Mouse (Mus musculus) hindbrain, embryonic 12.5 days (tissue): Measurements from ENCODE around the gene Parp1. TPM values are rescaled to one million over a fixed set of nuclear protein-coding genes. Genes with fewer than 3 reads are reported as not detected.

ENCODE experiments used
- ATAC-seq: fragments of 200-750 bp; cut with Nextera tagmentation; 2 replicates; pipeline ENCODE4 v1.8.0; 2017; ENCODE audit warnings: moderate TSS enrichment; ENCODE audit not compliant: low FRiP score
- H3K27ac ChIP-seq: fragments of 300-500 bp; sonication (generic); 2 replicates; pipeline ENCODE4 v1.5.1; 2016; ENCODE audit warnings: mild to moderate bottlenecking
- H3K27me3 ChIP-seq: fragments of 300-500 bp; sonication (generic); 2 replicates; pipeline ENCODE4 v1.6.1; 2016; ENCODE audit warnings: mild to moderate bottlenecking
- H3K36me3 ChIP-seq: fragments of 300-500 bp; sonication (generic); 2 replicates; pipeline ENCODE4 v1.6.1; 2016; ENCODE audit warnings: mild to moderate bottlenecking
- H3K4me1 ChIP-seq: fragments of 300-500 bp; sonication (generic); 2 replicates; pipeline ENCODE4 v1.6.1; 2016
- H3K4me2 ChIP-seq: fragments of 300-500 bp; sonication (generic); replicated peaks from 2 replicates; pipeline ENCODE4 v1.6.1; 2016; ENCODE audit warnings: mild to moderate bottlenecking
- H3K4me3 ChIP-seq: fragments of 300-500 bp; sonication (generic); 2 replicates; pipeline ENCODE4 v1.5.1; 2016; ENCODE audit warnings: mild to moderate bottlenecking
- H3K9ac ChIP-seq: fragments of 300-500 bp; sonication (generic); 2 replicates; pipeline ENCODE4 v1.6.1; 2016; ENCODE audit warnings: mild to moderate bottlenecking, moderate library complexity
- H3K9me3 ChIP-seq: fragments of 300-500 bp; sonication (generic); replicated peaks from 2 replicates; pipeline ENCODE4 v1.6.1; 2016; ENCODE audit warnings: mild to moderate bottlenecking
- WGBS: fragments of 180-500 bp; shearing (Covaris S2); methylation state at CpG from one replicate; pipeline ENCODE4 v1.1.7; 2016; 5-methylcytosine and 5-hydroxymethylcytosine counted together
- polyA plus RNA-seq: library from polyadenylated mRNA; unstranded; fragments of >200 nt; fragmentation: Nextera tagmentation; extraction: Ambion mirVana; gene quantifications from 2 replicates; pipeline ENCODE4 v1.2.1, GENCODE M21; 2016

Gene Parp1
- polyA plus RNA-seq, 1 experiment from 2014 or later = 178 TPM

GRCm38 (mm10) chr1:180542712-180543371 lies 25.9 kb upstream of the Parp1 start:
- Histone ChIP-seq H3K9me3 (no peaks in the 10 kb centered on the region), H3K9ac (no peak overlapping the region), H3K27me3 (no peaks in the 10 kb centered on the region), H3K36me3 (no peaks in the 10 kb centered on the region), H3K4me2 (no peak overlapping the region), H3K4me3 (no peak overlapping the region), H3K4me1 (peaks cover 16% of the 10 kb centered on the region), H3K27ac (no peak overlapping the region)
- 89% methylated on average over 3 of the region's 3 CpGs for WGBS
- no peak for ATAC-seq

- no peak overlapping the region for H3K4me3 ChIP-seq
- H3K9ac ChIP-seq = no peak overlapping the region
- no peaks in the 10 kb centered on the region for H3K36me3 ChIP-seq
- H3K27ac ChIP-seq = no peak overlapping the region
- peaks cover 18% of the 10 kb centered on the region for H3K27me3 ChIP-seq
- H3K4me1 ChIP-seq = peaks cover 32% of the 10 kb centered on the region
- ATAC-seq = no peak
- H3K4me2 ChIP-seq = no peak overlapping the region
- 84% methylated on average over 4 of the region's 4 CpGs for WGBS
- H3K9me3 ChIP-seq = no peaks in the 10 kb centered on the region
Measured at GRCm38 (mm10) chr1:180545918-180546545, 22.7 kb upstream of the Parp1 start.

GRCm38 (mm10) chr1:180546798-180547750 lies 21.6 kb upstream of the Parp1 start:
- no peak for ATAC-seq
- peaks cover 18% of the 10 kb centered on the region for H3K27me3 ChIP-seq
- 46% methylated on average over 13 of the region's 13 CpGs for WGBS
- no peaks in the 10 kb centered on the region for H3K36me3 ChIP-seq
- H3K27ac ChIP-seq = 0 out of 2 replicates have a peak overlapping the region, but pooled peaks have one; percentile 2
- H3K4me2 ChIP-seq = peak overlapping the region; percentile 51
- no peak overlapping the region for H3K9ac ChIP-seq
- no peaks in the 10 kb centered on the region for H3K9me3 ChIP-seq
- H3K4me1 ChIP-seq = peaks cover 22% of the 10 kb centered on the region
- no peak overlapping the region for H3K4me3 ChIP-seq

GRCm38 (mm10) chr1:180547751-180548669 lies 20.7 kb upstream of the Parp1 start:
- Histone ChIP-seq H3K27me3 (peaks cover 18% of the 10 kb centered on the region), H3K4me2 (peak overlapping the region; percentile 51), H3K9me3 (no peaks in the 10 kb centered on the region), H3K9ac (peak overlapping the region; percentile 24; the same call in 1 of the 2 replicates), H3K4me3 (no peak overlapping the region), H3K4me1 (peaks cover 22% of the 10 kb centered on the region), H3K27ac (no peak overlapping the region), H3K36me3 (no peaks in the 10 kb centered on the region)
- WGBS = under 1% methylated on average over 16 of the region's 16 CpGs
- ATAC-seq = peak; percentile 66

GRCm38 (mm10) chr1:180549539-180550308 lies 19.0 kb upstream of the Parp1 start:
- Histone ChIP-seq H3K36me3 (no peaks in the 10 kb centered on the region), H3K27ac (no peak overlapping the region), H3K4me1 (peaks cover 22% of the 10 kb centered on the region), H3K9ac (no peak overlapping the region), H3K9me3 (no peaks in the 10 kb centered on the region), H3K27me3 (peaks cover 18% of the 10 kb centered on the region), H3K4me2 (no peak overlapping the region), H3K4me3 (no peak overlapping the region)
- 76% methylated on average over 7 of the region's 7 CpGs for WGBS
- no peak for ATAC-seq

GRCm38 (mm10) chr1:180550770-180551169 lies 18.0 kb upstream of the Parp1 start:
- Histone ChIP-seq H3K9me3 (no peaks in the 10 kb centered on the region), H3K9ac (no peak overlapping the region), H3K27me3 (peaks cover 18% of the 10 kb centered on the region), H3K27ac (no peak overlapping the region), H3K36me3 (no peaks in the 10 kb centered on the region), H3K4me3 (no peak overlapping the region), H3K4me1 (peaks cover 22% of the 10 kb centered on the region), H3K4me2 (no peak overlapping the region)
- WGBS = 19% methylated on average over 5 of the region's 5 CpGs
- ATAC-seq = no peak

- H3K27me3 ChIP-seq = no peaks in the 10 kb centered on the region; the same call in 1 of the 2 replicates
- H3K27ac ChIP-seq = no peak overlapping the region
- H3K36me3 ChIP-seq = no peaks in the 10 kb centered on the region
- H3K9ac ChIP-seq = no peak overlapping the region
- ATAC-seq = no peak
- WGBS = 83% methylated on average over 5 of the region's 5 CpGs
- no peak overlapping the region for H3K4me2 ChIP-seq
- H3K4me3 ChIP-seq = no peak overlapping the region
- H3K4me1 ChIP-seq = no peaks in the 10 kb centered on the region
- no peaks in the 10 kb centered on the region for H3K9me3 ChIP-seq
Measured at GRCm38 (mm10) chr1:180556899-180557298, 11.8 kb upstream of the Parp1 start.

GRCm38 (mm10) chr1:180559454-180559853 lies 9.3 kb upstream of the Parp1 start:
- Histone ChIP-seq H3K36me3 (no peaks in the 10 kb centered on the region), H3K27ac (0 out of 2 replicates have a peak overlapping the region, but pooled peaks have one; percentile 2), H3K4me3 (no peak overlapping the region), H3K4me2 (no peak overlapping the region), H3K9me3 (no peaks in the 10 kb centered on the region), H3K4me1 (no peaks in the 10 kb centered on the region), H3K27me3 (no peaks in the 10 kb centered on the region; the same call in 1 of the 2 replicates), H3K9ac (no peak overlapping the region)
- ATAC-seq = no peak
- WGBS = 75% methylated on average over 8 of the region's 8 CpGs

GRCm38 (mm10) chr1:180561187-180561586 lies 7.5 kb upstream of the Parp1 start:
- Histone ChIP-seq H3K4me3 (no peak overlapping the region), H3K9ac (no peak overlapping the region), H3K9me3 (no peaks in the 10 kb centered on the region), H3K4me1 (no peaks in the 10 kb centered on the region), H3K27me3 (no peaks in the 10 kb centered on the region; the same call in 1 of the 2 replicates), H3K4me2 (no peak overlapping the region), H3K27ac (no peak overlapping the region), H3K36me3 (no peaks in the 10 kb centered on the region)
- no peak for ATAC-seq
- 83% methylated on average over 3 of the region's 3 CpGs for WGBS

- H3K4me3 ChIP-seq = no peak overlapping the region
- 84% methylated on average over 5 of the region's 5 CpGs for WGBS
- H3K27me3 ChIP-seq = no peaks in the 10 kb centered on the region; the same call in 1 of the 2 replicates
- H3K27ac ChIP-seq = no peak overlapping the region
- no peaks in the 10 kb centered on the region for H3K9me3 ChIP-seq
- H3K9ac ChIP-seq = no peak overlapping the region
- peaks cover 5% of the 10 kb centered on the region for H3K4me1 ChIP-seq
- H3K36me3 ChIP-seq = no peaks in the 10 kb centered on the region
- no peak overlapping the region for H3K4me2 ChIP-seq
- ATAC-seq = no peak
Measured at GRCm38 (mm10) chr1:180564885-180565284, 3.8 kb upstream of the Parp1 start.

- Histone ChIP-seq H3K4me1 (peaks cover 25% of the 10 kb centered on the region), H3K9me3 (no peaks in the 10 kb centered on the region), H3K27ac (no peak overlapping the region), H3K27me3 (no peaks in the 10 kb centered on the region), H3K9ac (no peak overlapping the region), H3K36me3 (peaks cover under 1% of the 10 kb centered on the region; the same call in 1 of the 2 replicates), H3K4me3 (no peak overlapping the region), H3K4me2 (no peak overlapping the region)
- no peak for ATAC-seq
- 81% methylated on average over 4 of the region's 4 CpGs for WGBS
Measured at GRCm38 (mm10) chr1:180567761-180568160, 963 bp upstream of the Parp1 start.
